Mouse (Mus musculus): ENCODE data around the gene Peak1.

Peak1 gene

DNA sequence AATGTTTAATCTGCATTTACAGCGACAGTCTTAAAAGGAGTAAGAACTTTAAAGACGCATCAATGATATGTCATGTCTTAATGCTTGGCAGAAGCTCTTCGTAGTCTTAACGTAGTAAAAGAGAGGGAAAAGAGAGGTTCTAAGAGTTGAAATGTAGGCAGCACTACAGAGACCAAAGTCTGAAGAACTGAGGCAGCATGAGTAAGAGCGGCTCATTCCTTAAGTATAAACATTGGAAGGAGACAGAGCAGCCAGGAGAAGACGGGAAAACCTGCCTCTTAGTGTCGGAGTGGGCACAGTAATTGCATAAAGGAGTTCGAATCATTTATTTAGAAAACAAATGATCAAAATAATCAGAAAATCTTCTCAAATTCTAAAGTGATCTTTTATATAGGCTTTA lies 173.5 kb downstream of the Peak1 start:
- DNase-seq, result no peak

- no peak for DNase-seq
These were observed 174.0 kb downstream of the Peak1 start for GRCm38 (mm10) chr9:56243885-56244284.

DNA sequence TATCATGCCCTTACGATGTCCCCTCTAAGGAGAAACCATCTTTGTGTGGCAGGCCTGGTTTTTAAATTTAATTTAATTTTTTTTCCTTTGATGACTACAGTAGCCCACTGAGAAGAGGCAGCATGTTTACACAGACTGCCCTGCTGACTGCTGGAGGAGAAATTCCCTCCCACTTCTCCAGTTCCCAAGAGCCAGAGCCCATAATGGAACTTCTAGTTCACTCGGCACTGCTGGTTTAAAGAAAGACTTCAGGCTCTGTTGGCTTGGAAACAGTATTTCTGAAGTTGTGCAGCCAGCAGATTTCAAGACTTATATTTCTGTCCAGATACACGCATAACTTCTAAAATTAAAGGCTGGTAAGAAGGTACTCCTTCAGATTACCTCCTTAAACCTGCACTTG lies 175.2 kb downstream of the Peak1 start:
- DNase-seq, result no peak

GRCm38 (mm10) chr9:56241076-56241475 lies 176.8 kb downstream of the Peak1 start:
- DNase-seq, result peak; percentile 58

DNA sequence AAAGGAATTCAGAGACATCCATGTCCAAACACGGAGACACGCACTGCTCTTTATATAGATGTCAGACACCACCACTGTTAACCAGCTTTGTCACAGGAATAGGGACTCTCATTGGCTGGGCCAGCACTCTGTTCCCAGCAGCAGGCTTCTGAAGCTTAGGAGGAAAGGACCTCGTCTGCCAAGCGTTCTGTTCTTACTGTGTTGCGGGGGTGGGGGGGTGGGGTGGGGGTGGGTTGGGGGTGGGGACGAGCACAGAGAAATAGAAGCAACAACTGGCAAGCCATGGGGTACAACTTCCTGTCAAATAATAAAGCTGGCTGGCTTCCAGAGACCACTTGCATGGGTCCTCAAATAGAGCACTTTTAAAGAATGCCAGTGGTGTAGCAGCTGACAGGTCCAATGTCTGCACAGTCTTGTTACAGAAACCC lies 182.0 kb downstream of the Peak1 start:
- DNase-seq, result no peak

DNA sequence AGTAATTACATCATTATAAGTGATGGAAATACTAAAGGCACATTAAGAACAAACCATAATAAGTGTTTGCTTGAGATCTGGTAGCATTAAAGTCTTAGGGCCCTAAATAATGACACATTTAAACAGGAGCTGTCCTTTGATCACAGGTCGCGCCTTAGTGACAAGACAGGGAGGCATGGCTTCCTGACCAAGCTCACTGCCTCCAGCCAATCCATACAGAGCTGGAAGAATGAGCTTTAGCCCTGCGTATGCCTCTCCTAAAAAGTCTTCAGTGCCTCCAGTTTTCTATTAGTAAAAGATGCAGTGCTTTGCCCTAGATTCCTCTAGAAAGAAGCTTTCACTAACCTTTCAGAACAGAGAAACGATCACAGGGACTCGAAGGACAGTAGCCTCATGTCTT lies 182.6 kb downstream of the Peak1 start:
- no peak for DNase-seq

GRCm38 (mm10) chr9:56234561-56234960 lies 183.3 kb downstream of the Peak1 start:
- DNase-seq, result no peak

GRCm38 (mm10) chr9:56233316-56233715 lies 184.6 kb downstream of the Peak1 start:
- DNase-seq, result no peak

DNA sequence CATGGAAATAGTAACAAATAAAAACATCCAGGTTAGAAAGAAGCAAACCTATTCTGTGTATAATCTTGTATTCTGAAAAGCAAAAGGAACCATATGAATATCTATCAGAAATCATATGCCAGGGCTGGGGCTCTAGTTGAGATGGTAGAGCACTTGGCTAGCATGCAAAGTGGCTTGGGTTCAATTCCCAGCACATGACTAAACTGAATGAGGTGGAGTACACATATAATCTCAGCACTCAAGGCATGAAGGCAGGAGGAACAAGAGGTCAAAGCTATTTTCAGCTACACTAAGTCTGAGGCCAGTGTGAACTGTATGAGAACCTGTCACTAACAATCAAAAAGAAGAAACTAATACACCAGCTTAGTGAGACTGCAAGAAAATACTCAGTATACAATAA lies 187.0 kb downstream of the Peak1 start:
- DNase-seq, result no peak

GRCm38 (mm10) chr9:56227626-56228025 lies 190.2 kb downstream of the Peak1 start:
- no peak for DNase-seq

- DNase-seq, result peak; percentile 70
These were observed 194.3 kb downstream of the Peak1 start for GRCm38 (mm10) chr9:56223429-56224051.

GRCm38 (mm10) chr9:56218860-56219259 lies 199.0 kb downstream of the Peak1 start:
- no peak for DNase-seq

DNA sequence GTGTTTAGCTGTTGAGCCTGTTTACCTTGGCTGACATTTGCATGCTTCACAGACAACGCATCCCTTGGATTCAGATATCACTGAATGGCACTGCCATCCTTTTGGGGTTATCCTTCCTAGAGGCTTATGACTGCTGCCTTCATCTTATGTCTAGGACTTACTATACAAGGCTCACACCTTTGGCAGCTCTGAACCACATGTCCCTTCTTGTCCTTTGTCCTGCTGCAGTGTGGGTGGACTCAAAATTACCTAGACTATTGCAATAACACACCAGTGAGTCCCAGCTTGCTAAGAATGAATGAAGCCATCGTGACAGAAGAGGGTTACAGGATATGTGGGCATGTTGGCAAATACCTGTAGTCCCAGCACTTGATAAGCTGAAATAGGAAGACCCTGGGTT lies 199.8 kb downstream of the Peak1 start:
- DNase-seq, result no peak

DNA sequence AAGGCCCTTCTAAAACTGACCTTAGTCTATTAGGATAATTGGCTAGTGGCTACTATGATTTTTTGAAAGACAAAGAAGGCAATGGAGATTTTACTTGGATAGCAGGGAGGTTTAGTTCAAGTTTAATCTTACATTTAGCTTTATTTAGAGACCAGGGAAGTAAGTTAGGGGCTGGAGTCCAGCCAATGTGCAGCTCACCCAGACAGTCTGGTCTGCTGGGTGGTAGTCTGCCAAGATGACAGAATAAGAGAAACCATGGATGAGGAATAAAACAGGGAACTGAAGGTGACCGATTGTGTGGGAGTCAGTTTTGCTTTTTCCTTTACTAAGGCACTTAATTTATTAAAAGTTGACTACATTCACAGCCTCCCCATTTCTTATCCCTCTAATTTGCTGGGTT lies 200.5 kb downstream of the Peak1 start:
- DNase-seq, result peak; percentile 44

DNA sequence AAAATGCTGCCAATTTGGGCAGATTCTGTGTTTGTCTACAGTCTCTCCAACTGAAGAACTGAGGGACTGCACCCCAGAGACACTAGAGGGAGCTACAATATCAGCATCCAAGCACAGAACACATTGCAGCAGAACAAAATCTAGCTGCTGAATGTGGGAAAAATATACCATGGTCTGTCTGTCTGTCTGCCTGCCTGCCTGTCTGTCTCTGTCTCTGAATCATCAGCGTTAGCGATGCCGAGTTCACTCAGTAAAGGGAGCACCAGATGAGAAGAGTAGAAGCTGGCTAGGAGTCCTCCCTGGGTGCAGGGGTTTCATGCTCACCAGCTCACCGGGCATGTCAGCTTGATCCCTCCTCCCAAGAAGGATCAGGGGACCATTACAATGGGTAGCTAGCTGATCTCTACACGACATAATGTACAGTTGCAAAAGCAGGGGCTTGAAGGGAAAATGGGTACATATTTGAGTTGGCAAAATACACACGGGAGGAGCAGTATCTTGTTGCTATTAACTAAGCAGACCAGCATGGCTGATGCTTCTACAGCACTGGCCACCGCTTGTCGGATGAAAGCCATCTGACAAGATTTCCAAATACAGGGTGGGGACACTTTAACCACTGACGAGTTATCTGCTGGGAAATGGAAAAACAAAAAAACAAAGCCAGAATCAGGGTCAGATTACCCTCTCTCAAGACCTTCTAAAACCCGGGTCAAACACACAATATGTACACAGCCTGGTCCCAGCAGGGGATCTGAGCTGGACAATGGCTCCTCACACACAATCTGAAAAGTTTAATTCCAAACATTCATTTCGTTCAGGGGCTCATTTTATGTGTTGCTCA lies 204.2 kb downstream of the Peak1 start:
- DNase-seq, result peak; percentile 53

GRCm38 (mm10) chr9:56208817-56209216 lies 209.1 kb downstream of the Peak1 start:
- no peak for DNase-seq

DNA sequence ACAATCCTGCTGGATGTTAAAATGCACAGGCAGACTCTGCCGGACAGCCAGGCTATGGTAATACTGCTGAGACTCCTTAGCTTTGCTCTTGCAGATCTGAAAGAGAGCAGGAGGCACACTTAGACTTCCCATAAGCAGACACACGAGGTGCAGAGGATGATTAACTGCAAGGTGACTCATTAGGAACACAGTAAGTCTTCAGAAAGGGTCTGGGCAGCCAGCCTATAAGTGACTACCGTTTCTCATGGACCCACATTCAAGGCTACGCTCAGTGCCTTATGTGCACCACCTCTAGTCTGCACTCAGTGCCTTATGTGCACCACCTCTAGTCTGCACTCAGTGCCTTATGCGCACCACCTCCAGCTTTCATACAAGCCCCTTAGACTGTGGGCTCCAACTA lies 210.4 kb downstream of the Peak1 start:
- no peak for DNase-seq

- DNase-seq, result no peak
These were observed 210.8 kb downstream of the Peak1 start for GRCm38 (mm10) chr9:56207083-56207482.

DNA sequence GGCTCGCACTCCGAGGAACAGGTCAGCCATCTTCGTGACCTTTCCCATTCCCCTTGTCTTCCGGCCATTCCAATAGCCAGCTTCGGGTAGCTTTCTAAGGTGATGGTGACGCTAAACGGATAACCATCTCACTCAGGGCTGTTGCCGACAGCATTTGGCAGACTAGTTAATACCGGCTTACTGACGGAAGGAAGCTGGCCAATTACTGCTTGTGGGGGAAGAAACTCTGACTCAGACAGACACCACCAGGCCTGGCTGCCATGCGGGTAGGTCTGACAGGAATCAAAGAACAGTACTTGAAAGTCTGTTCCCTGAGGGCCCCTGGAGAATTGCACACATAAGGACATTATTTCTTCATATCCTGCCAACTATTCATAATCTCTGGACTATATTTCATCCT lies 212.5 kb downstream of the Peak1 start:
- DNase-seq, result no peak

DNA sequence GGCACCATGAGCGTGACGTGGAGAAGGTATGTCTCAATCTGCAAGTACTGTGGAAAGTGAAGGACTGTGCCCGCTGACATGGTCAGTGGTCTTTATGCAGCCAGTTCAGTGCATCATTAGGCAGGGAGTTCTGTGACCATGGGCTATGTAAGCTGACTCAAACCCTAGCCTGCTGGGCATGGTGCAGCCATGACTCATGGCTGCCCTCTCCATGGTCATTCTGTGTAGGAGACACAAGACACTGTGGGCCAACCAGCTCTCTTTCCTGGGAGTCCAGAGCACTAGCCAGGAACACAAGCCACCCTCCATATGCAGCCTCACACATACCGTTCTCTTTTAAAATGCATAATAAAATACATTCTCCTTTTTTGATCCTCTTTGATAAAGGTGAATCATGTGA lies 213.6 kb downstream of the Peak1 start:
- no peak for DNase-seq

GRCm38 (mm10) chr9:56200645-56201314 lies 217.1 kb downstream of the Peak1 start:
- peak; percentile 75 for DNase-seq

- DNase-seq, result no peak
These were observed 217.7 kb downstream of the Peak1 start for GRCm38 (mm10) chr9:56200200-56200599.

GRCm38 (mm10) chr9:56196921-56197320 lies 220.9 kb downstream of the Peak1 start:
- no peak for DNase-seq

GRCm38 (mm10) chr9:56195193-56195592 lies 222.7 kb downstream of the Peak1 start:
- DNase-seq, result no peak

Data from cerebellum, adult 11-12 months (tissue).